Mouse (Mus musculus) embryonic stem cell, embryonic (primary cell): ENCODE measurements around the gene Ctsc.

ENCODE experiments used
- CTCF ChIA-PET, 4 experiments: fragments of 300-600 bp in 2 of 4; fragments of 350-600 bp in 2 of 4; sonication (Branson Sonifier 250); formaldehyde crosslinking; loops; one replicate each; lab custom pipeline; 2022; ENCODE audit warnings: inconsistent platforms in 2 of 4; lab: Charles Lee
- POLR2A ChIA-PET, 4 experiments: fragments of 300-600 bp in 2 of 4; fragments of 350-600 bp in 2 of 4; sonication (Branson Sonifier 250); formaldehyde crosslinking; loops; one replicate each; lab custom pipeline; 2022; ENCODE audit warnings: antibody characterized with exemption in 4 of 4, inconsistent platforms in 1 of 4; lab: Charles Lee

Gene Ctsc

GRCm38 (mm10) chr7:88291036-88291435 is 13.2 kb downstream of the Ctsc start:
- POLR2A ChIA-PET = interaction anchor here in 1 of 4 experiments (0.7 to 1.1 kb wide), 2 partner anchors 42 to 1517 kb away, joined by 3 read pairs; no protein-coding TSS in a partner anchor
- CTCF ChIA-PET = interaction anchor here in 1 of 4 experiments (0.7 kb wide), 1 partner anchor 149 kb away, joined by 4 read pairs; no protein-coding TSS in a partner anchor

GRCm38 (mm10) chr7:88292044-88292443 is 14.2 kb downstream of the Ctsc start:
- POLR2A ChIA-PET = interaction anchor here in 1 of 4 experiments (1.1 kb wide), 1 partner anchor 43 kb away, joined by 3 read pairs; no protein-coding TSS in a partner anchor
- CTCF ChIA-PET = interaction anchor here in 1 of 4 experiments (0.6 kb wide), 1 partner anchor 1139 kb away, joined by 8 read pairs; no protein-coding TSS in a partner anchor

GRCm38 (mm10) chr7:88293907-88294306 is 16.0 kb downstream of the Ctsc start:
- CTCF ChIA-PET = no interaction called here
- POLR2A ChIA-PET = interaction anchor here in 1 of 4 experiments (1.2 kb wide), 1 partner anchor 8 kb away, joined by 3 read pairs; no protein-coding TSS in a partner anchor

GRCm38 (mm10) chr7:88295989-88296388 is 18.1 kb downstream of the Ctsc start:
- CTCF ChIA-PET = no interaction called here
- POLR2A ChIA-PET = interaction anchor here in 1 of 4 experiments (1.8 kb wide), 1 partner anchor 18 kb away, joined by 6 read pairs; the partner anchor contains the start of gene Ctsc

GRCm38 (mm10) chr7:88296932-88297331 is 19.0 kb downstream of the Ctsc start:
- ChIA-PET CTCF (no interaction called here), POLR2A (interaction anchor here in 1 of 4 experiments (0.8 kb wide), 1 partner anchor 31 kb away, joined by 3 read pairs; no protein-coding TSS in a partner anchor)

GRCm38 (mm10) chr7:88305750-88306149 is 27.9 kb downstream of the Ctsc start:
- POLR2A ChIA-PET = no interaction called here
- CTCF ChIA-PET = no interaction called here

GRCm38 (mm10) chr7:88306725-88307124 is 28.8 kb downstream of the Ctsc start:
- ChIA-PET CTCF (no interaction called here), POLR2A (interaction anchor here in 1 of 4 experiments (1.7 kb wide), 1 partner anchor 25 kb away, joined by 3 read pairs; no protein-coding TSS in a partner anchor)

GRCm38 (mm10) chr7:88310398-88311180 is 32.7 kb downstream of the Ctsc start:
- ChIA-PET CTCF (no interaction called here), POLR2A (no interaction called here)

GRCm38 (mm10) chr7:88316408-88316807 is 38.5 kb downstream of the Ctsc start:
- ChIA-PET CTCF (no interaction called here), POLR2A (interaction anchor here in 1 of 4 experiments (0.7 kb wide), 1 partner anchor 422 kb away, joined by 4 read pairs; no protein-coding TSS in a partner anchor)

- POLR2A ChIA-PET = no interaction called here
- CTCF ChIA-PET = interaction anchor here in 1 of 4 experiments (0.7 kb wide), 1 partner anchor 300 kb away, joined by 3 read pairs; no protein-coding TSS in a partner anchor
Measured at GRCm38 (mm10) chr7:88318474-88318873, 40.6 kb downstream of the Ctsc start.

- POLR2A ChIA-PET = no interaction called here
Measured at GRCm38 (mm10) chr7:88318904-88319303, 41.0 kb downstream of the Ctsc start.

GRCm38 (mm10) chr7:88319414-88320140 is 41.7 kb downstream of the Ctsc start:
- CTCF ChIA-PET = no interaction called here

More at GRCm38 (mm10) chr7:88318904-88319303, 41.0 kb downstream of the Ctsc start:
- CTCF ChIA-PET = no interaction called here

GRCm38 (mm10) chr7:88320628-88321336 is 42.9 kb downstream of the Ctsc start:
- POLR2A ChIA-PET = no interaction called here

More at GRCm38 (mm10) chr7:88319414-88320140, 41.7 kb downstream of the Ctsc start:
- POLR2A ChIA-PET = no interaction called here

GRCm38 (mm10) chr7:88322431-88322830 is 44.5 kb downstream of the Ctsc start:
- ChIA-PET POLR2A (no interaction called here), CTCF (no interaction called here)

More at GRCm38 (mm10) chr7:88320628-88321336, 42.9 kb downstream of the Ctsc start:
- CTCF ChIA-PET = no interaction called here

- POLR2A ChIA-PET = interaction anchor here in 1 of 4 experiments (1.1 kb wide), 1 partner anchor 31 kb away, joined by 3 read pairs; no protein-coding TSS in a partner anchor
Measured at GRCm38 (mm10) chr7:88327495-88327894, 49.6 kb downstream of the Ctsc start.

GRCm38 (mm10) chr7:88343828-88344227 is 65.9 kb downstream of the Ctsc start:
- POLR2A ChIA-PET = no interaction called here

More at GRCm38 (mm10) chr7:88327495-88327894, 49.6 kb downstream of the Ctsc start:
- CTCF ChIA-PET = no interaction called here

GRCm38 (mm10) chr7:88346035-88346434 is 68.2 kb downstream of the Ctsc start:
- ChIA-PET POLR2A (no interaction called here), CTCF (no interaction called here)

More at GRCm38 (mm10) chr7:88343828-88344227, 65.9 kb downstream of the Ctsc start:
- CTCF ChIA-PET = interaction anchor here in 1 of 4 experiments (1.0 kb wide), 1 partner anchor 14 kb away, joined by 3 read pairs; no protein-coding TSS in a partner anchor
